Mouse (Mus musculus): Measurements from ENCODE around the gene 6030445D17Rik.

6030445D17Rik gene

DNA sequence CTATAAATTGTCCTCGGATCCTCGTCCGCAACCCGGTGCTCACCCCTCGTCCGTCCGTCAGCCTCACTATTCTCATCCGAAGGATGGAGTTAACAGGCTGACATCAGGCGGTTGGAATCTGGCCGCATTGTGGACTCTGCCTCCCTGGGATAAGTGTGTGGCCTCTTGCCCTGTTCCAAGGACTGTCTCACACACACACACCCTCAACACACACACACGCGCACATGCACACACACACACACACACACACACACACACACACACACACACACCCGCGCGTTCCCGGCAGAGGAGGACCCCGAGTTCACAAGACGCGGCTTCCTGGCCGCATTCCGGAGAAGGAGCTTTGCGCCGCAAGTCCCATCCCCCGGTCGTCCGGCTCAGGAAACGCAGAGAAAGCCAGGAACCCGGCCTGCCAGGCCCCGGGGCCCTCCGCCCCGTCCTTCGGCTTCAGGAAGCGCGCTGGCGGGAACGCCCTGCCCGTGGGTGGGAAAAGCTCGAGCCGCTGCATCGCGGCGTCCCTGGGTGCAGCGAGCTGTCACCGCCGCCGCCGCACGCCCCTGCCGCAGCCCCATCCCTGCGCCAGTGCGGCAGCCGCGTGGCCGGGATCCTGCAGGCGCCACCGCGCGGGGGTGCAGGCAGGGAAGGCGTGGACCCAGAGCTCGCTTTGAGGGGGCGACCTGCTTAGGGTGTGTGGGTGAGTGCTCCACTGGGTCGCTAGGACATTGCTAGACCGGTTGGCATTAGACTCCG, at the start of gene 6030445D17Rik:
6030445D17Rik (plus strand) TSS at position 165 of the 753 bp plus-strand sequence.
- peak; percentile 83 for DNase-seq

DNA sequence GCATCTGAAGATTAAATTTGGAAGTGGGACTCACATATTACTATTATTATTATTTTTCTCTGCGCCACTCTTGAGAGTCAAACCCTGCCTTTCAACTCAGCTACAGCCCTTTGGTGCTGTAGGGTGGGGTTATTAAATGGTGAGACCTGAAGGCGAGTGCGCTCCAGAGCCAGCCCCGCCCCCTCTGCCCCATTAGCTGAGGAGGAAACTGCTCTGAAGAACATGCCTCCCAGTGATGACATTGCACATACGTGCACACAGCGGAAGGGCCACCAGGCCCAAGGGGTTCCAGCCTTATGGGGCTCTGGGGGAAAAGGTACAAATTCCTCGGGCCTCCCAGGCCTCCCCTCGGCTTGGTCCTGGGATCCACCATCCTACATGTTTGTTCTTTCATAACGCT, 46.6 kb upstream of the 6030445D17Rik start:
- DNase-seq = no peak

GRCm38 (mm10) chr4:136418962-136419361, 43.1 kb upstream of the 6030445D17Rik start:
- DNase-seq = no peak

DNA sequence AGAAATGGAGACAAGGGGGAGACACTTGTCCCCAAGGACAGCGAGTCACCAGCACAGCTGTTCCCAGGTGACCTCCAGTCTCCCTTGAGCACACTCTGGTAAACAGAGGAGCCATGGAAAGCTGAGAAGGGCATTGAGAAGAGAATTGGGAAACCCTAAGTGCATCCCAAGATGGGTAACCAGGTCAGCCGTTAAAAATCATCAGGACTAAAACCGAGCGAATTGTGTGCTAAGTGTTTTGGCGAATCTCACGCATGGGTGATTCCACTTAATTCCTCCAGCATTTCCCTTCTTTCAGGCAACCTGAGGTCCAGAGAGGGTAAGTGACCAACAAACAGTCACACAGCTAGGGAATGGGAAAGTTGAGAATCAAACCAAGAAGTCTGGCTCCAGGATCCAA, 42.7 kb upstream of the 6030445D17Rik start:
- no peak for DNase-seq

DNA sequence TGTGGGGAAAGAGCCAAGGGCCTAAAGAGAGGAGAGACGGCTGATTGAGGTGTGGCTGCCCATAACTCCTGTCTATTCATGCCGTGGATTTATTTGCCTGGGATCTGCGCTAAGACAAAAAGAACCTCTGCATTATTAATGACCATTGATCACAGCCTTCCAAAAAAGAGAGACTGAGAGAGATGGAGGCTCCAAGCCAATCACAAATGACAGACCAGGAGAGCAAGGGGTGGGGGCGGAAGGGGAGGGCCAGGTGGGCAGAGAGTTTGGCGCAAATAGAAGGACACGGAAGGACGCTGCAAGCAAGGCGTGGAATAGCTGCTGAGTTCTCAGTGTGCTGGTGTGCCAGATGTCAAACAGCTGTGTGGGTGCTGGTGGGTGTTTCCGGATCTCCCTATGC, 38.8 kb upstream of the 6030445D17Rik start, which contains the start of gene Htr1d:
Htr1d (plus strand) TSS at position 301 of the 400 bp plus-strand sequence.
- no peak for DNase-seq

- DNase-seq = no peak
Measured at GRCm38 (mm10) chr4:136424120-136424999, 37.7 kb upstream of the 6030445D17Rik start.

DNA sequence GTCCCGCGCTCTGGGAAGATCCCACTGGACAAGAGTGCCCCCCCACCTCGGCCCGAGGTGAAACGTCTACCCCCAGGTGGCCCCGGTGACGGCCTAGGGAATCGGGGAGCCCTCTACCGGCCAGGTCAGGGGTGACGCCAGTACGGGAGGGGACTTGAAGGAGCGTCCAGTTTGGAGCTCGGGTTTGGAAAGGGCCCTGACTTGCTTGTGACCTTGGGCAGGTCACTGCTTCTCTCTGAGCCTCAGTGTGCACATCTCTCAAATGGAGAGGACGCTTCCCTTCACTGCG, 37.1 kb upstream of the 6030445D17Rik start:
- peak; percentile 32 for DNase-seq

DNA sequence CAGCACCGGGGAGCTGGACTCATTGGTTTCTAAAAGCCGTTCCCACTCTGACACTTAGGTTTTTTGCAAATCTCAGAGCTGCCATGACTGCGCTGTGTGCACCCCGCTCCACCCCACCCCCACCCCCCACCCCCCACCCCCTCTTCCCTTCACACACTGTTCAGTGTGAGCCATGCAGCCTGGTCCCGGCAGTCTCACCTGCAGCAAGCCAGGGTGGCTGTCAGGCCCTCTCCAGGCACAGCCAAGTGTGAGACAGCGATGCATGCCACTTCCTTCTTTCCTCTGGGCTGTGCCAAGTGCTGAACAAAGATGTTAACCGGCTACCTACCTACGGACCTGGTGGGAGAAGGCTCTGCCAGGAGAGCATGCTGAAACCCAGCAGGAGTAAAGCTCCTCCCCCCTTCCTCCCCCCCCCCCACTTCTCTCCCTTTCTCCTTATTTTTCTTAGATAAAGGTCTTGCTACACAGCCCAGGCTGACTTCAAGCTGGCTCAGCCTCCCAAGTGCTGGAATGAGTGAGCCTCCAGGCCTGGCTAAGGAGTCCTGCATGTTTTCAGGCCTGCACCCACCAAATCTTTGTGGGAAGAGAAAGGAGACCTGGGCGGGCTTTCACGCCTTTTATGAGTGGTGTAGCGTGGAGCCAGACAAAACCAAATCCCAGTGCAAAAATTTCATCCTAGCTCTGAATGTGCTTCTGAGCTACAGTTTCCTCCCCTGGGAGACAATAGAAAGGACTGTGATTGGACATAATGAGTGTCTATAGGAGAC, 31.3 kb upstream of the 6030445D17Rik start:
- no peak for DNase-seq

DNA sequence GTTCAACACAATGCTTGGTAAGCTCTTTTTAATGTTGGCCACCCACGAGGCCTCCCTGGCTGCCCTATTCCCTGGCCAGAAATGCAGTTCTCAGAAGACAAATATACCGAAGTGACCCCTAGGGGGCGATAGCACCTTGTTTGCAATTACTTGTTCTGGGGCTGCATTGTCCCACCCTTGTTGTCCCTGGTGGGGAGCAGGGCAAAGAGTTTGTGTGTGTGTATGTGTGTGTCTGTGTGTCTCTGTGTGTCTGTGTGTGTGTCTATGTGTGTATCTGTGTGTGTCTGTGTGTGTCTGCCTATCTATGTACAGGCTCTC, 30.7 kb upstream of the 6030445D17Rik start:
- peak; percentile 61 for DNase-seq

GRCm38 (mm10) chr4:136434029-136434428, 28.0 kb upstream of the 6030445D17Rik start:
- DNase-seq = no peak

DNA sequence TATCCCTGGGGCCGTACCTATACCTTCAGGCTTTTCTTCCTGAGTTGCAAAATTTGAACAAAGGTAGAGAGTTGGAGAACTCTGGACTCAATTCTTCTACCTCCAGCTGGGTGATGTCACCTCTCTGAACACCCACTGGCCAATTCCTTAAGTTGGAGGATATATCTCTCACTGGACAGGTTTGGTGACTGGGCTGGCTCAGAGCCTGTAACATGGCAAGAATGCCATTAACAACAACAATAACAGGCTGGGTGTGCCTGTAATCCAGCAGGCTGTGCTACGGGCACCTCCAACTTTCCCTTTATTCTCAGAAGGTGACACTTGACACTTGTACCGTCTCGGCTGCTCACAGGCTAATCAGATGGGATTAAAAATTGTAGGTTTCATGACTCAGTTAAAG, 22.9 kb upstream of the 6030445D17Rik start:
- DNase-seq = no peak

DNA sequence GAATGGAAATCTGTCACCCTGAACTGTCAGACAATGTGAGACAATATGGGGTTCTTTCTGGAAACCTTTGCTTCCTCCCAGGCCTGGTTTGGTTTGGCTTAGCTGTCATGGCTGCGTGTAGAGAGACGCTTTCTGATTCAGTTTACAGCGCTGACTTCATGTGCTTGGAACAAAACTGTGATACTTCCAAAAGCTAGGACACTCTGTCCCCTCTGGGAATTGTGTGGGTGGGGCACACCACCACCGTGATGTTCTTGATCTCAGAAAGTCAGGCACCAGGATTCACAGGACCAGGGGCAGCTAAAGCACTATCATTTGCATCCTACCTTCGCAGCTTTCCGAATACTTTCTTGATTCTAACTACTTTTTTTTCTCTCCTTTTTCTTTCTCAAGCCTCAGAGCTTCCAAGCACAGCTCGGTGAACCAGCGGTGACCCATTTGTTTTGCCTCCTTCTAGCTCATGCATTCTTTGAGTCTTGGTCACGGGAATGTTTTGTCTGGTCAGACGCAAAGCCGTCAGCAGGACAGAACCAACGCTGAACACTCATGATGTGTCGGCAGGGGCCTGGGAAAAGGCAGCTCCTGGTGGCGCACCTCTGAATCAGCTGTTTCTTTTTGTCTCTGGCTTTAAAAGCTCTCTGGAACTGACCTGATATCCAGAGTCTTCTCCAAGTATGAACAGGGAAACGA, 20.6 kb upstream of the 6030445D17Rik start:
- DNase-seq = no peak

GRCm38 (mm10) chr4:136444561-136444960, 17.5 kb upstream of the 6030445D17Rik start:
- DNase-seq = no peak

GRCm38 (mm10) chr4:136449795-136450194, 12.3 kb upstream of the 6030445D17Rik start:
- DNase-seq = no peak

GRCm38 (mm10) chr4:136450271-136450670, 11.8 kb upstream of the 6030445D17Rik start:
- no peak for DNase-seq

- DNase-seq = peak; percentile 36
Measured at GRCm38 (mm10) chr4:136451564-136451963, 10.5 kb upstream of the 6030445D17Rik start.

GRCm38 (mm10) chr4:136452286-136452685, 9.8 kb upstream of the 6030445D17Rik start:
- DNase-seq = no peak

- peak; percentile 19 for DNase-seq
Measured at GRCm38 (mm10) chr4:136452792-136453191, 9.3 kb upstream of the 6030445D17Rik start.

DNA sequence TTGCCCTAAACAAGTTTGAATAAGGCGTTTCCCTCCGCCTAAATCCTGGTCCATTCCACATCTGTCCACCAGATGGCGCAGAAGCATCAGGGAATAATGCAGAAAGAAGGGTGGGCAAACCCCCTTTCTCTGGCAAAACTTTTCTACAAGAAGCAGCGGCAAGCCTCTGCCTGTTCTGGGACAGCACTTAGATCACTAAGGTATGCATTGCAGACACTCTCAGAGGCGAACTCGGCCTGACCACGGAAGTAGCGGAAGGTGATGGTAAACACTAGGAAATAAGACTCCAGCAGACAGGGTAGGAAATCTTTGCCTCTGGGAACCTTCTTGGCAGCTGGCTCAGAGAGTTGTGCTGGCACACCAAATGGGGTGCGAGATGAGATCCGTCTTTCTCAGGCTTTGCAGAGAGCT, 7.2 kb upstream of the 6030445D17Rik start:
- peak; percentile 85 for DNase-seq

GRCm38 (mm10) chr4:136456516-136457218, 5.4 kb upstream of the 6030445D17Rik start:
- DNase-seq = no peak

GRCm38 (mm10) chr4:136458276-136458675, 3.8 kb upstream of the 6030445D17Rik start:
- DNase-seq = no peak

GRCm38 (mm10) chr4:136459210-136459609, 2.8 kb upstream of the 6030445D17Rik start:
- DNase-seq = no peak
